Mouse (Mus musculus): ENCODE results near the gene Camk2d.

- no peak for TF ChIP-seq EP300 (IDR thresholded peaks at IDR 0.05)
- no peak for TF ChIP-seq CTCF (IDR thresholded peaks at IDR 0.05)
These were observed 85.9 kb downstream of the Camk2d start for GRCm38 (mm10) chr3:126681996-126682395.
